Mouse (Mus musculus) heart, postnatal 10 days (tissue): ENCODE results near the gene Hist3h2ba. TPM values are rescaled to one million over a fixed set of nuclear protein-coding genes. Genes with fewer than 3 reads are reported as not detected.
A peak's percentile ranks its signal among the peaks of the same experiment; 100 is the strongest.

ENCODE experiments used
- DNase-seq, 2 experiments: peaks; one replicate each; pipeline ENCODE4 v3.0.0; 2021
- intact Hi-C: fragments of 180-260 bp; cut with DNase I; formaldehyde crosslinking; loops from one replicate; pipeline ENCODE4 v1.15.1; 2025
- total RNA-seq, 2 experiments: library from RNA; stranded (reverse); gene quantifications; 2 replicates each; pipeline ENCODE4 v1.2.3; 2021

Gene Hist3h2ba
- total RNA-seq: 10 to 100 TPM; 11.0 to 13.0 TPM

DNA sequence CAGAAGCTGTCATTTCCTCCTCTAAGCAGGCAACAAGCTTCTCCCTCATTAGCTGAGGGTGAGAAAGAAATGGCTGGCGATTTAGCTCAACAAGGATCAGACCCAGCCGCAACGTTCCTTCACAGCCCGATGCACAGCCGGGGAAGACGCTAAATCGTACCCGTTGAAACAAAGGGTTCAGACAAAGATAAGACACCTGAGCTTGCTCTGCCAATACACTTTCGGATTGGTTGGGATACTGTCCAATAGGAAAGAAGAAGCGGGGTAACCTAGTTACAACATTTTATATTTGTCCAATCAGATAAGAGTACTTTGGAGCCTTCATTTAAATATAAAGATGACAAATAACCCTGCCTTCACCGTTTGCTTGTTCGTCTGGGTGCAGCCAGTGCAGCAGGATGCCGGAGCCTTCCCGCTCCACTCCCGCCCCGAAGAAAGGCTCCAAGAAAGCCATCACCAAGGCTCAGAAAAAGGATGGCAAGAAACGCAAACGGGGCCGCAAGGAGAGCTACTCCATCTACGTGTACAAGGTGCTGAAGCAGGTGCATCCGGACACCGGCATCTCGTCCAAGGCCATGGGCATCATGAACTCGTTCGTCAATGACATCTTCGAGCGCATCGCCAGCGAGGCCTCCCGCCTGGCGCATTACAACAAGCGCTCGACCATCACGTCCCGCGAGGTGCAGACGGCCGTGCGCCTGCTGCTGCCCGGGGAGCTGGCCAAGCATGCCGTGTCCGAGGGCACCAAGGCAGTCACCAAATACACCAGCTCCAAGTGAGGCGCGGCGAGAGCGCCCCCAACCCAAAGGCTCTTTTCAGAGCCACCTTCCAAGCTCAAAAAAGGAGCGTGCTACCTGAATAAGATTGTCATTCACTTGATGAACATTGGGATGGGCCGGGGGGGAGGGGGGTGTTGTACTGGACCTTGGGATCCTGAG is at the start of gene Hist3h2ba:
TSS of gene Hist3h2ba (plus strand) at position 379 of the 938 bp plus-strand sequence.
- intact Hi-C loops: no loop called here
- peak; percentile 51 to 63 for DNase-seq

DNA sequence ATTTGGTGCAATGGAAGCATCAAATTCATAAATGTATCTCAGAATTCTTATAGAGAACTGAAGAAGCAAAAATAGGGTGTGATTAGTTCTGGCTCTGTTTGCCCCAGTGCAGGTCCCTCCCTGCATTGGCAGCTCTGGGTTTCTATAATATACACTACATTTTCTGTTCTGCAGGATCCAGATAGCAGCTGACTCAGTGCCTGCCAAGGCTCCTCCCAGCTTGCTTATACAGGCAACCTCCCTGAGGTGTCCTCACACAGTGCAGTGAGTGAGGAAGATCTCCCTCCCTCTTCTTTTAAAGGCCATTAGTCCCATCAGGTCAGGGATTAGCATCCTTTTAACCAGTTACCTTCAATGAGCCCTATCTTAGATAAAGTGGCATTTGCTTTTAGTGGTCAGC is 47.6 kb upstream of the Hist3h2ba start:
- no peak for DNase-seq
- intact Hi-C loops: no loop called here

DNA sequence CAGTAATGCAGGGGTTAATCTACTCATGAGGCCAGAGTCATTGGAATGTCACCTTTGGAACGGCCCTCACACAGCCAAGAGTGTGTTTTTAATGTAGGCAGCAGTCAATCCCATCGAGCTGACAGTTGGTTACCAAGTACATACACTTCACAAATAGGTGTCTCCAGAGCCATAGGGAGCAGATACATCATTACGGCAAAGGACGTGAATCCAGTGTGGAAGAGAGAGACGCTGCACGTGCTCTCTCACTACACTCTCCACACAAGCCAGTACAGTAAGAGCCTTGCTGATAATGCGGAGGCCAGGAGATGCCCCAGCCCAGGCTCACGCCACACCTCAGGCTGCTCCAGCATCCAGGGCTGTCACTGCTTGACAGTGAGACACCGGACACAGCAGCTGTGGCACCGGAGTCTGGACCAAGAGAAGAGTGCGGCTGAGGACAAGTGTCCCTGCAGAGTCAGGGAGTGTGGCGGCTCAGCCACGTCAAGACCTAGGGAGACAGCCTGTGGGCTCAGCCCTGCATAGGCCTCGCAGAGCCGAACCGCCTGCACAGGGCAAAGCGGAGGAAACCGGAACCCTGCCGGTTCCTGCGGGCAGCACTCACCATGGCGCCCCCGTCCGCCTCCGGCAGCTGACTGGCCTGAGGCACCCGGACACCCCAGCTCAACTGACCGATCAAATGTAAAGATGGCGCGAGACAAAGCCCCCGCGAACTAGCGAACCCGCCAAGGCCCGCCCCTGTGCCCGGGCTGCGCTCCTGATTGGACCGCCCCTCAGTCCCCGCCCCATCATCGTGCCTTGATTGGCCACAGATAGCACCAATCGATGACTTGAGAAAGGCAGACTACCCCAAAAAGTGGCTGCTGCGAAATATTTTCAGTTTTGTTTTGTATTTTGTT is 45.0 kb upstream of the Hist3h2ba start, which contains the start of gene Zfp39:
TSS of gene Zfp39 (minus strand) at position 715 of the 899 bp plus-strand sequence.
- DNase-seq: peak; percentile 97 to 98
- intact Hi-C loops: no loop called here

DNA sequence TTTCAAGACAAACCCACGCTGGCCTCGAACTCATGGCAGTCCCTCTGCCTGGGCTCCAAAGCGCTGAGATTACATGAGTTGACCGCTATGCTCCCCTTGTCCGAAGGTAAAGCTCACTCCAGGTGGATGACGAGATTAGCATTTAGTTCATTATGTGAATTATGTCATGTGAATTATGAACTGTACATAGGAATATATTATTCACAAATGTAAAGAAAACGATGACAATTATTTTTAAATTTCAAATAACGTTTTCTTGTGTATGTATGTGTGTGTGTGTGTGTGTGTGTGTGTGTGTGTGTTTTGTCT is 44.4 kb upstream of the Hist3h2ba start:
- DNase-seq: no peak
- intact Hi-C loops: no loop called here

GRCm38 (mm10) chr11:58904838-58905237 is 43.9 kb upstream of the Hist3h2ba start:
- intact Hi-C loops: no loop called here
- peak; percentile 10 to 29 for DNase-seq

GRCm38 (mm10) chr11:58913776-58914175 is 34.9 kb upstream of the Hist3h2ba start:
- no peak for DNase-seq
- intact Hi-C loops: loop anchor here (10.0 kb wide), 1 partner anchor 509 kb away; no protein-coding TSS in a partner anchor

GRCm38 (mm10) chr11:58914461-58915028 is 34.2 kb upstream of the Hist3h2ba start:
- DNase-seq: peak; percentile 34 to 55
- intact Hi-C loops: loop anchor here (10.0 kb wide), 1 partner anchor 510 kb away; no protein-coding TSS in a partner anchor

DNA sequence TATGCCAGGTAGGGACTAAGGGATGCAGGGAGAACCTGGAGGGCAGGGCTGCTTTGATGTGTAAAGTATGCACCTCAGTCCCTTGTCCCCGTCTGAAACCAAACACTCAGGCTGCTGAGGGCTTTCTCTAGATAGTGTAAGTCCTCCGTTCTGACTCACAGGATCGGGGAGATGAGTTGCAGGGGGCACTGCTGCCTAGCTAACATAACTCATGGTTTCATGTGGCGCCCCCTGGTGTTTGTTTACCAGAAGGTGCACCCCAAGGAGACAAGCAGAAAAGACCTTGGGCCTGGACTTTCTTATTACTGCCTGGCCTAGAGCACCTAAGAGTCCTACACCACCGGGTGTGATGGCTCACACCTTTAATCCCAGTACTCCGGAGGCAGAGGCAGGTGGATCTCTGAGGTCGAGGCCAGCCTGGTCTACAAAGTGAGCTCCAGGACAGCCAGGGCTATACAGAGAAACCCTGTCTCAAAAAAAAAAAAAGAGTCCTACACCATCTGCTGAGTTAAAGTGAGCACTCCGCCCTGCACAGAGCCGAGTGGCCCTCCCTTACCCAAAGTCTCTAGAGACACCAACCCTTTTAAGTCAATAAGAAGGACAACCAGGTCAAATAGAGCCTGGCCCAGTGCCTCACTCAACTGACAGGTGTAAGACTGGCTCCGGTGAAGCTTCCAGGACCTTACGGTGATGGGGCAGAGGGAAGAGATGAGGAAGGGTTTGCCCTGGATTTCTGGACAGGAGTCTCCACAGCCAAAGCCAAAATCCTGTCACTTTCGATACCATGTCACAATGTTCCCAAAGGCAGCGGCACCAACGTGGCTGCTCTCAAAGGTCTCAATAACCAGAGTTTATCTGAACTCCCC is 31.6 kb upstream of the Hist3h2ba start:
- peak; percentile 12 to 63 for DNase-seq
- intact Hi-C loops: loop anchor here (10.0 kb wide), 1 partner anchor 512 kb away; no protein-coding TSS in a partner anchor

DNA sequence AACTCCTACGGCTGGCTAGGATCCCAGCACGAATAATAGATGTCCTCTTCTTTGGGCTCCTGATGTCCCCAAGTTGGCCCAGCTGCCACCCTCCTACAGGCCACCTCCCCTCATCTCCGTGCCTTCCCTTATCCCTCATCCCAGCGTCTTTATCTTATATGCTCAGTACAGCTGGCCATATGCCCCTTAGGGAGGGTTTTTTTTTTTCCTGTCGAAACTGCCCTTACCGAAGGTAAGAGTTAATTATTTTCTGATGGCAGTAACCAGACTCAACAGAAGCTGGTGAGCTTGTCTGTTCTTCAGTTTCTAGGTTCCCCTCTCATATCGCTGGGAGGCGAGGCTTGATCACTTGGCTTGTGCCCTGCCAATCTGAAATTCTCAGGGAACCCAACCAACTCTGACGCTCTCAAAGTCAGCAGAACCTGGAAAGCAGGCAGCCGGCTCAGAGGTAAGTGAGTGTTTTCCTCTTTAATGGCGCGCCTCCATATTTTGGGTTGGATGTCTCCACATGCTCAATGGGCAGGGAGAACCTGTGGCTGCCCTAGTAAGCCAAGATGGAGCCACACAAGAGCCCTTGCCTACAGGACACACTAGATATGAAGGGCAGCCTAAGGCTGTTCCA is 30.9 kb upstream of the Hist3h2ba start, which contains the start of gene Btnl10:
TSS of gene Btnl10 (plus strand) at position 164 of the 622 bp plus-strand sequence.
- intact Hi-C loops: loop anchor here (10.0 kb wide), 1 partner anchor 513 kb away; no protein-coding TSS in a partner anchor
- no peak for DNase-seq

DNA sequence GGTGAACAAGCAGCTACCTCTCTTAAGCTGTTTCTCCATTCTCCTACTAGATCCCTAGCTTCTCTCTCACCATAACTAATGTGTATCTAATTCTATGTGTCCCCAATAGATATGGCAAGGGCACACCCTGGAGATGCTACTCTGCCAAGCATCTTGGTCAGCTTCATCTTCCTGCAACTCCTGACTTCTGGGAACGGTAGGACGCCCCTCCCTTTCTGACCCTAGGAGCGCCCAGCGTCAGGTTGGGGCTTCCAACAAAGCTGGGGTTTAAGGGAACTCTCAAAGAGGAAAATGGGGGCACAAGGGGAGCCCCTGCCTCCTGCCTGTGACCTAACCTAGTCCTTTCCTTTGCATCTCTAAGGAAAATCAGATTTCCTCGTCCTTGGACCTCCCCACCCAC is 30.0 kb upstream of the Hist3h2ba start:
- intact Hi-C loops: loop anchor here (10.0 kb wide), 1 partner anchor 514 kb away; no protein-coding TSS in a partner anchor
- DNase-seq: no peak

GRCm38 (mm10) chr11:58922420-58922819 is 26.3 kb upstream of the Hist3h2ba start:
- intact Hi-C loops: no loop called here
- no peak for DNase-seq

GRCm38 (mm10) chr11:58926651-58927050 is 22.1 kb upstream of the Hist3h2ba start:
- intact Hi-C loops: loop anchor here (5.0 kb wide), 1 partner anchor 371 kb away; no protein-coding TSS in a partner anchor
- no peak for DNase-seq

DNA sequence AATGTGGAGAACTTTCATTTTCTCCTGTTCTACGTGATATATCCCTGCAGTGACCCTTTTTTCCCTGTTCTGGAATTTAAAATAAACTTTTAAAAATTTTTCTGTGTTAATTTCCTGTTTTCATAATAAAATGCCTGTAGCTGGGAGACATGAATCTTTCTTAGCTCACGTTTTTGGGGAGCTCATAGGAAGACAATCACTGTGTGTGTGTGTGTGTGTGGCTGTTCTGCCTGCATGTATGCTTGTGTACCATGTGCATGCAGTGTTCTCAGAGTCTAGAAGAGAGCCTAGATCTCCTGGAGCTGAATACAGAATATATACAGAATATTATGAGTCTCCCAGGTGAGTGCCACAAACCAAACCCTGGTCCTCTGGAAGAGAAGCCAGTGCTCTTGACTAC is 21.7 kb upstream of the Hist3h2ba start:
- no peak for DNase-seq
- intact Hi-C loops: loop anchor here (5.0 kb wide), 1 partner anchor 370 kb away; no protein-coding TSS in a partner anchor

DNA sequence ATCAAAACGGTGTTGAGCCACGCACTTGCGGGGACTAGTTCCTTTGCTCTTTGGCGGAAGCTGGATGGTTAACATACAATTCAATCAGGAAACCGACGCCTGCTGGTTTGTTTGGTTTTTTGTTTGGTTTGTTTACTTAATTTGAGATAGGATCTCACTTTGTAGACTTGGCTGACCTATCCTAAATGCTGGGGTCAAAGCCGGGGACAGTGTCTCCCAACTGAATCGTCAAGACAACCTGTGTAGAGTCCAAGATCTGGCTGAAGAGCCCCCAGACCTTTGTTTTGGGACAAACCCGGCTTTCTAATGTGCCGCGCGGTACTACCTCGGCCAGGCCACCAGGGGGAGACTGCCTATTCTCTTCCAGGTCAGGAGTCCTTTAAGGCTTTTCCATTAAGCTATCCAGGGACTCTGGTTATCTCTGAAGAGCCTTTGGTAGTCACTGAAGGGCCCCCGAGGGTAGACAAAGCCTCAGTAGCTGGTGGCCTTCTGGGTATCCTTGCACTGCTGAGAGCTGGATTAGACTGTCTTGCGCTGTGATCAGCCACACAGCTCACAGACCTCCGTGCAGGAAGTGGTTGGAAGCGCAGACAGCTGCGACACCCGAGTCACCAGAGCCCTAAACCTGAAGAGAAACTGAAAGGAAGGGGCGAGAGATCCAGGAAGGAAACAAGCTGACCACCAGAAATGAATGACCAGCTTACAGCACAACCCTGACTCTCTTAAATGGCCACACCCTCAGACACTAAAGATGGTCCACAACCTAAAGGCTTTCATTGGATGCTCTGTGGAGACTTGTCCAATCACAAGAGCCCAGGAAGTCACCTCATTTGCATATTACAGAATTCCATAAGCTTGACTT is 20.7 kb upstream of the Hist3h2ba start:
- peak; percentile 57 to 78 for DNase-seq
- intact Hi-C loops: loop anchor here (5.0 kb wide), 1 partner anchor 369 kb away; no protein-coding TSS in a partner anchor

GRCm38 (mm10) chr11:58929055-58929454 is 19.7 kb upstream of the Hist3h2ba start:
- intact Hi-C loops: loop anchor here (5.0 kb wide), 1 partner anchor 368 kb away; no protein-coding TSS in a partner anchor
- no peak for DNase-seq

DNA sequence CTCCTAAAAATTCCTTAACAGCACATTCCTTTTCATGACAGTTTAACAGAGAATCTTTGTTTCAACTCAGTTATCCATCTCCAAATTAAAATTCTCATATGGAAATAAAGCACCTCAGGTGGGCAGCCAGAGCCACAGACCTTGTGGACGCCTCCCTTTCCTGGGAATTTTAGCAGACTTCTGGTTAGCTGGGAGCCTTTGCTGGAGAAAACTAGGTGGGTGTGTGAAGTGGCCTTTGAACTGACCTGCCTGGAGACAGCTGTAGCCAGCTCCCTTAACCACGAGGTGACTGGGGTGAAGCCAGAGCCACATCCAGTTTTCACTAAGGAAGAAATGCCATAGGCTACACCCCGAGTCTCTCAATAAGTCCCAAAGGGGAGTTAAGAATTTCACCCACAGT is 19.1 kb upstream of the Hist3h2ba start:
- intact Hi-C loops: loop anchor here (5.0 kb wide), 1 partner anchor 368 kb away; no protein-coding TSS in a partner anchor
- DNase-seq: no peak

DNA sequence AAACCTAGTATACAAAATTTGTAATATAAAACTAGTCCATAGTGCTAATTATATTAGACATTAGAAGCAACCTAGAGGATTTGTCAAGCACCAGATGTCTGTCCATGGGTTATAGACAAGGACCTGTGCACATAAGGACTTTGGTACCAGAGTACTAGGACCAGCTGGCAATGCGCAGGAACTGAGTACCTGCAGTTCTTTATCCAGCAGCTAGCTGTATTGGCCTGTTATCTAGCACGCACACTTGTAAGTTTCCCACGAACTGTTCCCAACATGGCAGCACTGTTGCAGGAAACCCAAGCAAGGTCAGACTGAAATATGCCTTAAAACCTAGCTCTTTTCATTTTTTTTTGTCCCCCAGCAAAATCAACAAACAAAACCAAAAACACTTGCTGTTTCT is 18.5 kb upstream of the Hist3h2ba start:
- intact Hi-C loops: no loop called here
- no peak for DNase-seq

- DNase-seq: no peak
- intact Hi-C loops: no loop called here
Observed at GRCm38 (mm10) chr11:58931576-58931975, 17.1 kb upstream of the Hist3h2ba start.
